Mouse (Mus musculus): ENCODE data around the gene Slc7a11. TPM values are rescaled to one million over a fixed set of nuclear protein-coding genes. Genes with fewer than 3 reads are reported as not detected.

Gene Slc7a11
- total RNA-seq, 2 experiments from 2014 or later = 23.0 to 28.7 TPM

GRCm38 (mm10) chr3:50224390-50225114 is 218.9 kb downstream of the Slc7a11 start:
- no peak for DNase-seq (ENCODE audit: extremely low spot score in 1 of 2, low spot score in 1 of 2)

GRCm38 (mm10) chr3:50220454-50220853 is 223.0 kb downstream of the Slc7a11 start:
- no peak for DNase-seq (ENCODE audit: extremely low spot score in 1 of 2, low spot score in 1 of 2)

DNA sequence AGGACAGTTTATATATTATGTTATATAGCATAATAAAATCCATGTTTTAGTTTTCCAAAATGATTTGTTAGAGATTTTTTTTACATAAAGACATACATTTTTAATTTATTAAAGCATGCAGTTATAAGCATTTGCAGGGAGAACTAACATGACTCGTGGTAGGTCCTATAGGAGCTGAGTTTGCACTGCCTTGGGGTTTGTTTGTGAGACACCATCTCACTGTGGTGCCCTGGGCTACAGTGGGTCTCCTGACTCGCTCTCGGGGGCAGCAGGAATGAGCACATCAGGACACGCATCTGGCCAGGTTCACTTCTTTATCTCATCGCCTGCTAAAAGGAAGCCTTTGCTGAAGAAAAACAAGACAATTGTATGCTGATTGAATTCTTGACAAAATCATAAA is 257.0 kb downstream of the Slc7a11 start:
- DNase-seq (ENCODE audit: extremely low spot score in 1 of 2, low spot score in 1 of 2) = no peak

- no peak for DNase-seq (ENCODE audit: extremely low spot score in 1 of 2, low spot score in 1 of 2)
These were observed 257.5 kb downstream of the Slc7a11 start for GRCm38 (mm10) chr3:50185879-50186278.

DNA sequence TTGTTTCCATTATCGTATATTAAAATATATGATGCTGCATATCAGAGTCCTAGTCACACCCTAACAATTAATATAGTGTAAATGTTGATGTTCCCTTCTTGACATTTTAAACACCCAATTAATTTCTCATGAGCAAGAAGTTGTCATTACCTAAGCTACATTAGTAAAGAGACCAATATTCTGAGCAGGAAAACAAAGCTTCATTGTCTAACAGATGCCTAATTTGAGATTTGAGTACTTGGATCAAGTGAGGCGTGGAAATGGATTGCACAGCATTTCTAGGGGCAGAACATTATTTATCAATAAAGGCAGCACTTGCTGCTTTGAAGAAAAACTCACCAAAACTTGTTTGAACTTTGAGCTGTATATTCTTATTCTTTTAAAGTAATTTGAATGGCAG is 282.7 kb downstream of the Slc7a11 start:
- no peak for DNase-seq (ENCODE audit: extremely low spot score in 1 of 2, low spot score in 1 of 2)

DNA sequence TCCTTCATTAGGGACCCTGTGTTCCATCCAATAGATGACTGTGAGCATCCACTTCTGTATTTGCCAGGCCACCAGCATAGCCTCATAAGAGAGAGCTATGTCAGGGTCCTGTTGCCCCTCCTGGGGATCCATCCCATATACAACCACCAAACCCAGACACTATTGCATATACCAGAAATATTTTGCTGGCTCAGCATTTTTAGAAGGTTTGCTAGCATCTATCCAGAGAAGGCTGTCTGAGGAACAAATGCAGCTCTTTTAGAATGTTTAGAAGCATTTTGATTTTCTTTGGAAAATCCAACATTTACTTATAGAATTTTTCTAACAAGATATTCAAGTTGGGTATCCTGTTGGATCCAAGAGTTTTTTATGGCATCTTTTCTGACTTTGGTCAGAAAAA is 299.3 kb downstream of the Slc7a11 start:
- DNase-seq (ENCODE audit: extremely low spot score in 1 of 2, low spot score in 1 of 2) = no peak

DNA sequence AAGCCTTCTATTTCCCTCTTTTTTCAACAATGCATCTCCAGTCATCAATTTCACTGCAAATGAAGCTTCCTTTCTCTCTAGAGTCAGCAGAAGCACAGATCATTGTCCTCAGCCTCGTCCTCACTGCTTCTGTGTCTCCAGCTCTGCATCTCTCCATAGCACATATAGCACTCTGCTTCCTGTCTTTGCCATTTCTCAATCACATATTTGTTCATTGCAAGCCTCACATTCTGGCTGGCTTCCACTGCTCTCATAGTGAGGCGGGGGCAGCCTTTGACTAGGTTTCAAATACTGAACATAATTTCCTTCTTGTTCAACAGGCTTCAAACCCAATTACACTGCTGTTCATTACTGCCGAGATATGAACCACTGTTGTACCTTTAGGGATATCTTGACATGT is 305.1 kb downstream of the Slc7a11 start:
- DNase-seq (ENCODE audit: extremely low spot score in 1 of 2, low spot score in 1 of 2) = no peak

- no peak for DNase-seq (ENCODE audit: extremely low spot score in 1 of 2, low spot score in 1 of 2)
These were observed 311.2 kb downstream of the Slc7a11 start for GRCm38 (mm10) chr3:50132204-50132603.

- DNase-seq (ENCODE audit: extremely low spot score in 1 of 2, low spot score in 1 of 2) = no peak
These were observed 313.1 kb downstream of the Slc7a11 start for GRCm38 (mm10) chr3:50130319-50130718.

- DNase-seq (ENCODE audit: extremely low spot score in 1 of 2, low spot score in 1 of 2) = no peak
These were observed 322.4 kb downstream of the Slc7a11 start for GRCm38 (mm10) chr3:50121001-50121400.

DNA sequence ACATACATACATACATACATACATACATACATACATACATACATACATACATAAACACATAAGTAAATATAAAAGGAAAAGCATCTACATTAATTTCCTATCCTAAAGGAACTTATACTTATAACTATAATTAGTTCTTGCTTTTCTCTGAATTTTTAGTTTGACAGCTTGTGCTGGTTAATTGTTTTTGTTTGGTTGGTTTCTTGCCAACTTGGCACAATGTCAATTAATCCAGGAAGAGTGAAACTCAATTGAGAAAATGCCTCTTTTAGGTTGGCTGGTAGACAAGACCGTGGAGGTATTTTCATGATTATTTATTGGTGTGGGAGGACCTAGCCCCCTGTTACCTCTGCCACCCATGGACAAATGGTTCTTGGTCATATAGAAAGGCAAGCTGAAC is 327.1 kb downstream of the Slc7a11 start:
- DNase-seq (ENCODE audit: extremely low spot score in 1 of 2, low spot score in 1 of 2) = no peak

DNA sequence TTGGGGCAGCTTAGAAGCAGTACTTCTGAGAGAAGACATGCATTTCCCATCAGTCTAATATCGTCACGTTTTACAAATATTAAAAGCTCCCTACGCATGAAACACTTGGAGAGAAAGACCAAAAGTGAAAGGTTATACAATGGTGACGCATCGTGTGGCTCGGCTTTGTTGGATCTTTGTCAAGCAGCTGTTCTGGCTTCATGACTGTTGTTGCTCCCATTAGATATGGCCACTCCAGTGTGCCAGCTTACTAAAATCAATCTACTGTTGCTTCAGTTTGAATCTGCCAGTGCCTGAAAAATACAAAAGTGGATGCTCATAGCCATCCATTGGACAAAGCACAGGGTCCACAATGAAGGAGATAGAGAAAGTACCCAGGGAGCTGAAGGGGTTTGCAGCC is 337.9 kb downstream of the Slc7a11 start:
- DNase-seq (ENCODE audit: extremely low spot score in 1 of 2, low spot score in 1 of 2) = no peak

DNA sequence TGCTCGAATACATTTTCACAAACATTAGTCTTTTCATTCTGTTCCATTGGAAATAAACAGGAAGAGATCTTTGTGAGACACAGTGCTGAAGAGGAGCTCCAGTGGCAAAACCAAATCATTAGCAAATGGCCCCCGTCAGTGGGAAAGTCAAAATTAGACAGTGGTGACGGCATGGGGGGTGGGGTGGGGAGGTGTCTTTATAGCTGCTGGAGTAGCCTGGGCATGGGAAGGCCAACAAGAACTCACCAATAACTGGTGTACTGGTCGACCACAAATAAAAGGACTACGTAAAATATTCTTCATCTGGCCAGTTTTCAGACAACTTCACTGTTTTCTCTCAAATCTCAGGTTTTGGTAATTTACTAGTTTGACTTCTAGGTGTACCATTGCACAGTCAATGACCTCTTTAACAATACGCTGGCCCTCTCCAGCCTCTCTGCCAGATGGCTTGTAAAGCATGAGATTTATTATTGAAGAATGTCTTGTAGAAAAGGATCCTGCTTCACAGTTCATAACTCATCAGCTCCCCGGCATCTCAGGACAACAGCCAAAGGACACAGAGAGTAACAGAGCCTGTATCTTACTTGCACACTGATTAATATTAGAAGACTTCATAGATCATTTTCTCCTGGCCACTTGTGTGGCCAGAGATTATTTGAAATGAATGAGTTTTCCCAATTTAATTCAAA is 348.9 kb downstream of the Slc7a11 start:
- DNase-seq (ENCODE audit: extremely low spot score in 1 of 2, low spot score in 1 of 2) = no peak

DNA sequence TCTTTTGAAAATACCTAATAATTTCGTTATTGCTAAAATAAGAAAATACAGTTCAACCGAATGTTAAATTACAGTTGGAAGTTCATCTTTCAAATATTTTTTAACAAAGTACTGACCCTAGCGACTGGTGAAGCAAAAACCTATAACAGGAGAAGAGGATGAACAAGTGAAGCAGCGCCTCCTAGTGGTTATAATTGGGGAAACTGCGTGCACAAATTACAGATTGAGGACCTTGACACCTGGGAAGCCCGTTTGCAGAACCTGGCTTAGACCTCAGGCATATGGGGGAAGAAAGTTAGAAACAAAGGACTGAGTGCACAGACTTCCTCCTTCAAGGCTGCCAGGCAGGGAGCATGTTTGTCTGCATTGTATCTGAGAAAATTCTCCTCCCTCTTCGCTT is 366.4 kb downstream of the Slc7a11 start:
- peak; percentile 13 to 70 for DNase-seq (ENCODE audit: extremely low spot score in 1 of 2, low spot score in 1 of 2)

- no peak for DNase-seq (ENCODE audit: extremely low spot score in 1 of 2, low spot score in 1 of 2)
These were observed 380.0 kb downstream of the Slc7a11 start for GRCm38 (mm10) chr3:50063396-50063795.

- no peak for DNase-seq (ENCODE audit: extremely low spot score in 1 of 2, low spot score in 1 of 2)
These were observed 398.7 kb downstream of the Slc7a11 start for GRCm38 (mm10) chr3:50044666-50045065.

DNA sequence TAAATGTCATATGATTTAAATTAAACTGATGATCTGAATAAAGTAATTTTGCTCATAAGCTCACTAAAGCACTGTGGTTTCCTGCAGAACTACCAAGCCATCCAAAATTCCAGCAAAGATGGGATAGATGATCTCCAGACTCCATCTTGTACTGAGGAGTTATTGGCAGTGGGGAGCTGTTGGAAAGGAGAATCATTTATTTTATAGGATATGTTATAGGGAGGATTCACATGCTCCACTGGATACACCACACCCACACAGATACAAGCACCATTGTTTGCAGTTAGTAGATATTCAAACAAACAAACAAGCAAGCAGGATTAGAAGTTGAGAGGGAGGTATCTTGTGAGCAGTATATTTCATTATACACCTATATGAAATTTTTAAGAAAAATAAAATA is 399.3 kb downstream of the Slc7a11 start:
- DNase-seq (ENCODE audit: extremely low spot score in 1 of 2, low spot score in 1 of 2) = no peak

- DNase-seq (ENCODE audit: extremely low spot score in 1 of 2, low spot score in 1 of 2) = no peak
These were observed 402.3 kb downstream of the Slc7a11 start for GRCm38 (mm10) chr3:50041141-50041540.

GRCm38 (mm10) chr3:50035875-50036528 is 407.4 kb downstream of the Slc7a11 start:
- no peak for DNase-seq (ENCODE audit: extremely low spot score in 1 of 2, low spot score in 1 of 2)

GRCm38 (mm10) chr3:50033325-50033724 is 410.1 kb downstream of the Slc7a11 start:
- DNase-seq (ENCODE audit: extremely low spot score in 1 of 2, low spot score in 1 of 2) = no peak

DNA sequence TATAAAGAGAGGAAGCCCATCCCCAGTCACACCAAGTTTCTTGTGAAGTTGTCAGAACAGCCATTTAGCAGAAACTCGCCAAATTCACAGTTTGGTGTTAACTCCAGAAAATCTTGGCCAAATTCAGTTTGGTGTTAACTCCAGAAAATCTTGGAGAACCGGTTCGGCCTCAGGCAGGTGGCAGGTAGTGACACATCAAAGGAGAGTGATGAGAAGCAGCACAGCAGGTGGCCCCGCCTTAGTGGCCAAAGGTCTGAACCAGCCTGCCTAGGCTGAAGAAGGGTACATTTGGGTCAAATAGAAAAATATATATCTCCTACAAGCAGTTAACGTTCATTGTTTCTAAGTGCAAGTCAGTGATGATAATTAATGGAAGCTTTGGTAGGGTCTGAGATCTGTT is 417.4 kb downstream of the Slc7a11 start:
- DNase-seq (ENCODE audit: extremely low spot score in 1 of 2, low spot score in 1 of 2) = no peak

GRCm38 (mm10) chr3:50014396-50014795 is 429.0 kb downstream of the Slc7a11 start:
- DNase-seq (ENCODE audit: extremely low spot score in 1 of 2, low spot score in 1 of 2) = peak; percentile 17 to 44
